Comparison of ENCODE assay signal across 19 mouse cellular contexts in genomic region chr5:143631559-143631958, GRCm38 (mm10). TPM values are rescaled to one million over a fixed set of nuclear protein-coding genes. Genes with fewer than 3 reads are reported as not detected.
A peak's percentile ranks its signal among the peaks of the same experiment; 100 is the strongest.
DNase-seq lines count a peak whose midpoint lies in the region; ATAC-seq and TF ChIP-seq lines count a peak whose summit lies in the region.
"Had no signal": no experiment of that assay in that cellular context is flagged by ENCODE, and none has a peak within 500 bp of the region (broad histone marks: within the 10 kb centered on the region; RNA-seq: fewer than 3 reads in every experiment).

No protein-coding gene starts in this region.

- peaks cover 20% of the 10 kb centered on the region for H3K4me1 ChIP-seq in kidney, adult 2 months (ENCODE audit: control insufficient read depth, insufficient read depth, low read length)
- peaks cover 88% of the 10 kb centered on the region for H3K4me1 ChIP-seq in G1E (ENCODE audit: insufficient read depth, low read depth, low read length)
- H3K4me1 ChIP-seq in cortical plate, adult 2 months (ENCODE audit: control insufficient read depth, insufficient read depth, low read length): peaks cover 5% of the 10 kb centered on the region
- peaks cover 76% of the 10 kb centered on the region for H3K4me1 ChIP-seq in liver, embryonic 16.5 days (ENCODE audit: control insufficient read depth, low read depth, low read length)
- peaks cover 6% of the 10 kb centered on the region for H3K4me1 ChIP-seq in hindbrain, embryonic 16.5 days (ENCODE audit: control insufficient read depth, insufficient read depth, low read depth, low read length)

- H3K4me2 ChIP-seq in liver, embryonic 16.5 days (ENCODE audit: low read depth, low read length): no peak overlapping the region
- no peak overlapping the region for H3K4me2 ChIP-seq in hindbrain, embryonic 16.5 days (ENCODE audit: low read length)
- H3K4me2 ChIP-seq: forebrain, embryonic 12.5 days; heart, embryonic 11.5 days; hindbrain, embryonic 13.5 days; midbrain, embryonic 11.5 days; neural tube, embryonic 15.5 days had no signal

- no peak for DNase-seq in kidney, adult 2 months
- DNase-seq in kidney, adult 8-10 months: no peak
- DNase-seq in G1E (ENCODE audit: low spot score): no peak
- no peak for DNase-seq in adrenal gland, postnatal 14 days
- DNase-seq: adrenal gland, adult 8-10 months; cerebellum, adult 8-10 months; cerebellum, postnatal 36 days; kidney, adult 18-20 months; lung, adult 2 months; lung, postnatal 14 days had no signal

- TF ChIP-seq POLR2A in kidney, adult 2 months (IDR thresholded peaks at IDR 0.05; ENCODE audit: low read depth, low read length): no peak
- no peak for TF ChIP-seq POLR2A in cortical plate, adult 2 months (IDR thresholded peaks at IDR 0.05; ENCODE audit: extremely low read depth, insufficient read depth, low read length)

- H3K9me3 ChIP-seq in G1E (replicated peaks): peaks cover 3% of the 10 kb centered on the region; the same call in 1 of the 2 replicates
- 0 out of 2 replicates have a peak, but pooled peaks cover 4% of the 10 kb centered on the region for H3K9me3 ChIP-seq in liver, embryonic 16.5 days (replicated peaks; ENCODE audit: control insufficient read depth, low read length)
- no peaks in the 10 kb centered on the region for H3K9me3 ChIP-seq in hindbrain, embryonic 16.5 days (ENCODE audit: control insufficient read depth, low read length)
- H3K9me3 ChIP-seq: forebrain, embryonic 12.5 days; hindbrain, embryonic 13.5 days; neural tube, embryonic 15.5 days had no signal

- no peak overlapping the region for H3K4me3 ChIP-seq in kidney, adult 2 months (ENCODE audit: insufficient read depth, low read depth, low read length)
- H3K4me3 ChIP-seq in G1E (ENCODE audit: low read depth, low read length): peak overlapping the region; percentile 20; the same call in 1 of the 2 replicates
- H3K4me3 ChIP-seq in cortical plate, adult 2 months (ENCODE audit: insufficient read depth, low read length): no peak overlapping the region
- no peak overlapping the region for H3K4me3 ChIP-seq in liver, embryonic 16.5 days (ENCODE audit: low read depth, low read length)
- no peak overlapping the region for H3K4me3 ChIP-seq in hindbrain, embryonic 16.5 days (ENCODE audit: low read length)
- H3K4me3 ChIP-seq: erythroblast, embryonic 14.5 days; forebrain, embryonic 12.5 days; hindbrain, embryonic 13.5 days; neural tube, embryonic 15.5 days had no signal

- 71% methylated on average over 8 of the region's 8 CpGs for WGBS in kidney, adult 2 months
- WGBS in liver, embryonic 16.5 days (ENCODE audit: insufficient replicate concordance): 70% methylated on average over 8 of the region's 8 CpGs
- WGBS in hindbrain, embryonic 16.5 days: 87% methylated on average over 8 of the region's 8 CpGs

- H3K27ac ChIP-seq in kidney, adult 2 months (ENCODE audit: insufficient read depth, low read depth, low read length): peak overlapping the region; percentile 40; the same call in 1 of the 2 replicates
- H3K27ac ChIP-seq in cortical plate, adult 2 months (ENCODE audit: insufficient read depth, low read length): 0 out of 2 replicates have a peak overlapping the region, but pooled peaks have one; percentile 15
- peak overlapping the region; percentile 88 for H3K27ac ChIP-seq in liver, embryonic 16.5 days (ENCODE audit: low read length)
- no peak overlapping the region for H3K27ac ChIP-seq in hindbrain, embryonic 16.5 days (ENCODE audit: low read depth, low read length)
- H3K27ac ChIP-seq: forebrain, embryonic 12.5 days; hindbrain, embryonic 13.5 days; neural tube, embryonic 15.5 days had no signal

- no peak overlapping the region; the same call in 1 of the 2 replicates for H3K9ac ChIP-seq in liver, embryonic 16.5 days (ENCODE audit: low read depth, low read length)
- no peak overlapping the region for H3K9ac ChIP-seq in hindbrain, embryonic 16.5 days (ENCODE audit: low read depth, low read length)
- H3K9ac ChIP-seq: forebrain, embryonic 12.5 days; hindbrain, embryonic 13.5 days; neural tube, embryonic 15.5 days had no signal

- TF ChIP-seq CTCF in kidney, adult 2 months (conservative IDR thresholded peaks at IDR 0.05; ENCODE audit: insufficient read depth, insufficient read length, low read depth, low read length): no peak
- TF ChIP-seq CTCF in G1E (IDR thresholded peaks at IDR 0.05; ENCODE audit: low read depth, low read length): no peak
- TF ChIP-seq CTCF in cortical plate, adult 2 months (IDR thresholded peaks at IDR 0.05; ENCODE audit: extremely low read depth, insufficient read depth, low read length): no peak

- no peaks in the 10 kb centered on the region for H3K27me3 ChIP-seq in kidney, adult 2 months (replicated peaks; ENCODE audit: control insufficient read depth, insufficient read depth, low read length)
- H3K27me3 ChIP-seq in G1E (ENCODE audit: insufficient read depth, low read length): no peaks in the 10 kb centered on the region
- no peaks in the 10 kb centered on the region for H3K27me3 ChIP-seq in liver, embryonic 16.5 days (ENCODE audit: control insufficient read depth, insufficient read depth, low read depth, low read length)
- H3K27me3 ChIP-seq in hindbrain, embryonic 16.5 days (replicated peaks; ENCODE audit: control insufficient read depth, insufficient read depth, low read length): no peaks in the 10 kb centered on the region
- H3K27me3 ChIP-seq: forebrain, embryonic 12.5 days; hindbrain, embryonic 13.5 days; neural tube, embryonic 15.5 days had no signal

- ATAC-seq in G1E (ENCODE audit: extremely low read depth, insufficient number of reproducible peaks, low FRiP score, poor library complexity, severe bottlenecking): no peak
- no peak for ATAC-seq in liver, embryonic 16.5 days (ENCODE audit: low read depth)
- no peak for ATAC-seq in hindbrain, embryonic 16.5 days

- no peaks in the 10 kb centered on the region for H3K36me3 ChIP-seq in kidney, adult 2 months (ENCODE audit: control insufficient read depth, insufficient read depth, low read length)
- peaks cover 54% of the 10 kb centered on the region for H3K36me3 ChIP-seq in G1E (replicated peaks)
- no peaks in the 10 kb centered on the region; the same call in 1 of the 2 replicates for H3K36me3 ChIP-seq in liver, embryonic 16.5 days (ENCODE audit: control insufficient read depth, insufficient read depth)
- H3K36me3 ChIP-seq in hindbrain, embryonic 16.5 days (ENCODE audit: control insufficient read depth, insufficient read depth, low read length): no peaks in the 10 kb centered on the region
- H3K36me3 ChIP-seq: forebrain, embryonic 12.5 days; hindbrain, embryonic 13.5 days; neural tube, embryonic 15.5 days had no signal

RNA-seq across cellular contexts. Expression of gene Cyth3, which starts 9.3 kb away (rescaled TPM):
- 22.8 and 25.0 TPM in 2 replicates for polyA plus RNA-seq in kidney, adult 2 months (2012; rRNA removed)
- total RNA-seq in G1E (2014; fragmentation: Nextera tagmentation): 242 and 246 TPM in 2 replicates
- 174 and 191 TPM in 2 replicates for total RNA-seq in G1E (2017)
- 70.4 and 76.3 TPM in 2 replicates for polyA plus RNA-seq in G1E (2012)
- 33.9 and 35.4 TPM in 2 replicates for polyA plus RNA-seq in cortical plate, adult 2 months (2012; rRNA removed)
- polyA plus RNA-seq in liver, embryonic 16.5 days (2015; fragmentation: Nextera tagmentation; extraction: Ambion mirVana): 34.7 and 35.9 TPM in 2 replicates
- polyA plus RNA-seq in hindbrain, embryonic 16.5 days (2015; fragmentation: Nextera tagmentation; extraction: Ambion mirVana): 41.6 and 45.8 TPM in 2 replicates
- 139 and 144 TPM in 2 replicates for total RNA-seq in adrenal gland, postnatal 14 days (2021)
